Comparison of ENCODE assay signal across 13 mouse cellular contexts in the genomic region with DNA sequence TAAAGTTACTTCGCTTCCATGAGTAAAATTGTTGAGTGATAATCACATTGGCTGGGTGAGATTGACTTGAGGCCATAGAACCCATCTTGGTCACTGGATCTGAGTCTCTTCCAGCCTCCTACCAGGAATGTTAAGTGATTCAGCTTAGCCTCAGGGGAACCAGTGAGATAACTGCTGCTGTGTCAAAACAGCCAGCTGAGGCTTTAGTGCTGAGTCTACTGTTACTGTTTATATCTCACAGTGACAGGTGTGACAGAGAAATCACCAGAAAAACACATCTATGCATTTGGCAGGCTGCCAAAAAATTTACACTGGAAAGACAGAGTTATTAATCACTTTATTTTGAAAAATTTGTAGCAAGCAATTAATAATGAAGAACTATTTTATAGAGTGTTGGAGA. TPM values are rescaled to one million over a fixed set of nuclear protein-coding genes. Genes with fewer than 3 reads are reported as not detected.
DNase-seq lines count a peak whose midpoint lies in the region; ATAC-seq lines count a peak whose summit lies in the region.
"Had no signal": no experiment of that assay in that cellular context is flagged by ENCODE, and none has a peak within 500 bp of the region (broad histone marks: within the 10 kb centered on the region; RNA-seq: fewer than 3 reads in every experiment).

No protein-coding gene starts in this region.

- H3K4me1 ChIP-seq in forebrain, embryonic 14.5 days (ENCODE audit: control insufficient read depth, insufficient read depth, low read length): no peaks in the 10 kb centered on the region
- no peaks in the 10 kb centered on the region for H3K4me1 ChIP-seq in forebrain, embryonic 12.5 days
- H3K4me1 ChIP-seq in midbrain, embryonic 14.5 days (ENCODE audit: control insufficient read depth, insufficient read depth, low read length): no peaks in the 10 kb centered on the region
- H3K4me1 ChIP-seq in midbrain, embryonic 11.5 days (ENCODE audit: control insufficient read depth, insufficient read depth, low read length): no peaks in the 10 kb centered on the region
- H3K4me1 ChIP-seq in heart, embryonic 15.5 days (replicated peaks): peaks cover 23% of the 10 kb centered on the region

- H3K9ac ChIP-seq in forebrain, embryonic 14.5 days (ENCODE audit: low read length): no peak overlapping the region
- no peak overlapping the region for H3K9ac ChIP-seq in forebrain, embryonic 12.5 days
- no peak overlapping the region for H3K9ac ChIP-seq in midbrain, embryonic 14.5 days (replicated peaks; ENCODE audit: low read length)
- H3K9ac ChIP-seq in midbrain, embryonic 11.5 days (ENCODE audit: low read length): no peak overlapping the region
- H3K9ac ChIP-seq in heart, embryonic 15.5 days: no peak overlapping the region

- H3K4me2 ChIP-seq in forebrain, embryonic 14.5 days (ENCODE audit: low read length): no peak overlapping the region
- no peak overlapping the region for H3K4me2 ChIP-seq in forebrain, embryonic 12.5 days
- H3K4me2 ChIP-seq in midbrain, embryonic 14.5 days (ENCODE audit: low read length): no peak overlapping the region
- no peak overlapping the region for H3K4me2 ChIP-seq in midbrain, embryonic 11.5 days
- no peak overlapping the region for H3K4me2 ChIP-seq in heart, embryonic 15.5 days

- H3K27me3 ChIP-seq in forebrain, embryonic 14.5 days (replicated peaks; ENCODE audit: control insufficient read depth, insufficient read depth, low read length): no peaks in the 10 kb centered on the region
- H3K27me3 ChIP-seq in forebrain, embryonic 12.5 days: no peaks in the 10 kb centered on the region
- no peaks in the 10 kb centered on the region for H3K27me3 ChIP-seq in midbrain, embryonic 14.5 days (ENCODE audit: control insufficient read depth, insufficient read depth, low read length)
- no peaks in the 10 kb centered on the region for H3K27me3 ChIP-seq in midbrain, embryonic 11.5 days (ENCODE audit: control insufficient read depth, insufficient read depth, low read length)
- no peaks in the 10 kb centered on the region for H3K27me3 ChIP-seq in heart, embryonic 15.5 days

- H3K36me3 ChIP-seq in forebrain, embryonic 14.5 days (ENCODE audit: control insufficient read depth, insufficient read depth, low read length): no peaks in the 10 kb centered on the region
- no peaks in the 10 kb centered on the region for H3K36me3 ChIP-seq in forebrain, embryonic 12.5 days (replicated peaks)
- H3K36me3 ChIP-seq in midbrain, embryonic 14.5 days (ENCODE audit: control insufficient read depth, insufficient read depth, low read length): no peaks in the 10 kb centered on the region
- H3K36me3 ChIP-seq in midbrain, embryonic 11.5 days (ENCODE audit: control insufficient read depth, insufficient read depth, low read length): no peaks in the 10 kb centered on the region
- H3K36me3 ChIP-seq in heart, embryonic 15.5 days: peaks cover 12% of the 10 kb centered on the region; the same call in 1 of the 2 replicates

- H3K27ac ChIP-seq in forebrain, embryonic 14.5 days (ENCODE audit: low read depth, low read length): no peak overlapping the region
- H3K27ac ChIP-seq in forebrain, embryonic 12.5 days: no peak overlapping the region
- no peak overlapping the region for H3K27ac ChIP-seq in midbrain, embryonic 14.5 days (replicated peaks; ENCODE audit: low read depth, low read length)
- H3K27ac ChIP-seq in midbrain, embryonic 11.5 days (ENCODE audit: low read depth, low read length): no peak overlapping the region
- peak overlapping the region; percentile 67 for H3K27ac ChIP-seq in heart, embryonic 15.5 days

- H3K9me3 ChIP-seq in forebrain, embryonic 14.5 days (replicated peaks; ENCODE audit: control insufficient read depth, low read length): no peaks in the 10 kb centered on the region
- H3K9me3 ChIP-seq in forebrain, embryonic 12.5 days: no peaks in the 10 kb centered on the region
- H3K9me3 ChIP-seq in midbrain, embryonic 14.5 days (ENCODE audit: control insufficient read depth, low read length): no peaks in the 10 kb centered on the region
- no peaks in the 10 kb centered on the region for H3K9me3 ChIP-seq in midbrain, embryonic 11.5 days (ENCODE audit: control insufficient read depth, low read length)
- H3K9me3 ChIP-seq in heart, embryonic 15.5 days (replicated peaks): no peaks in the 10 kb centered on the region

- 88% methylated on average over 1 of the region's 1 CpGs for WGBS in forebrain, embryonic 14.5 days
- 97% methylated on average over 1 of the region's 1 CpGs for WGBS in forebrain, embryonic 12.5 days
- 91% methylated on average over 1 of the region's 1 CpGs for WGBS in midbrain, embryonic 14.5 days
- 91% methylated on average over 1 of the region's 1 CpGs for WGBS in midbrain, embryonic 11.5 days
- 37% methylated on average over 1 of the region's 1 CpGs for WGBS in heart, embryonic 15.5 days

- H3K4me3 ChIP-seq in forebrain, embryonic 14.5 days (ENCODE audit: low read depth, low read length): no peak overlapping the region
- H3K4me3 ChIP-seq in forebrain, embryonic 12.5 days (replicated peaks): no peak overlapping the region
- no peak overlapping the region for H3K4me3 ChIP-seq in midbrain, embryonic 14.5 days (replicated peaks; ENCODE audit: low read depth, low read length)
- no peak overlapping the region for H3K4me3 ChIP-seq in midbrain, embryonic 11.5 days (ENCODE audit: low read depth, low read length)
- H3K4me3 ChIP-seq in heart, embryonic 15.5 days: no peak overlapping the region

- DNase-seq in forebrain, embryonic 14.5 days (ENCODE audit: low spot score): peak; percentile 45
- peak; percentile 36 for DNase-seq in midbrain, embryonic 14.5 days
- DNase-seq in midbrain, embryonic 11.5 days (ENCODE audit: low spot score, missing footprints): no peak
- no peak for DNase-seq in kidney, adult 9 months
- DNase-seq in adrenal gland, postnatal 25 days: no peak
- no peak for DNase-seq in kidney, postnatal 10 days
- DNase-seq: adrenal gland, adult 8-10 months; cerebellum, adult 8-10 months; layer of hippocampus, adult 9-11 months had no signal

- no peak for ATAC-seq in forebrain, embryonic 14.5 days
- ATAC-seq in forebrain, embryonic 12.5 days (ENCODE audit: low FRiP score): no peak
- no peak for ATAC-seq in midbrain, embryonic 14.5 days (ENCODE audit: low FRiP score, low TSS enrichment)
- no peak for ATAC-seq in midbrain, embryonic 11.5 days (ENCODE audit: low FRiP score)
- peak; percentile 81 for ATAC-seq in heart, embryonic 15.5 days (replicated peaks; ENCODE audit: insufficient number of reproducible peaks, insufficient read depth, low FRiP score, low read depth)
- ATAC-seq: intestine, postnatal 0 days; lung, postnatal 0 days had no signal

RNA-seq across cellular contexts. Expression of gene Ccdc141, which starts 43.5 kb away (rescaled TPM):
- 4.3 and 5.1 TPM in 2 replicates for polyA plus RNA-seq in forebrain, embryonic 14.5 days (2014; fragmentation: Nextera tagmentation; extraction: Ambion mirVana)
- polyA plus RNA-seq in forebrain, embryonic 12.5 days (2016; fragmentation: Nextera tagmentation; extraction: Ambion mirVana): 2.6 and 3.6 TPM in 2 replicates
- 4.9 and 6.9 TPM in 2 replicates for polyA plus RNA-seq in midbrain, embryonic 14.5 days (2014; fragmentation: Nextera tagmentation; extraction: Ambion mirVana)
- polyA plus RNA-seq in midbrain, embryonic 11.5 days (2014; fragmentation: Nextera tagmentation; extraction: Ambion mirVana): 2.5 and 4.4 TPM in 2 replicates
- 140 and 175 TPM in 2 replicates for polyA plus RNA-seq in heart, embryonic 15.5 days (2015; fragmentation: Nextera tagmentation; extraction: Ambion mirVana)
- 5.8 and 10.7 TPM in 2 replicates for total RNA-seq in adrenal gland, postnatal 25 days (2021)

Comparison
In these comparisons a context has a peak if more than half of its experiments do, and no peak if none do; other contexts are left out.
1. DNase-seq: peak in forebrain, embryonic 14.5 days (single experiment) and midbrain, embryonic 14.5 days (single experiment); none in midbrain, embryonic 11.5 days (single experiment), kidney, adult 9 months (single experiment), adrenal gland, postnatal 25 days (single experiment) and kidney, postnatal 10 days (single experiment).
2. RNA of gene Ccdc141, which starts 43.5 kb away (polyA plus RNA-seq): 140 to 175 TPM in heart, embryonic 15.5 days; 4.9 to 6.9 TPM in midbrain, embryonic 14.5 days, 4.3 to 5.1 TPM in forebrain, embryonic 14.5 days, 2.6 to 3.6 TPM in forebrain, embryonic 12.5 days and 2.5 to 4.4 TPM in midbrain, embryonic 11.5 days; every median in the first group is over 10 times any median in the second.